Mouse (Mus musculus) stomach, postnatal 0 days (tissue): Measurements from ENCODE around the gene Duox1.

Experiments used
- CTCF ChIP-seq: IDR thresholded peaks from 2 replicates; pipeline ENCODE4 v1.5.1; 2016; ENCODE audit warnings: antibody characterized with exemption, low read depth, mild to moderate bottlenecking, moderate library complexity
- EP300 ChIP-seq: optimal IDR thresholded peaks from 2 replicates; pipeline ENCODE3; 2016; ENCODE audit warnings: antibody characterized with exemption

DNA sequence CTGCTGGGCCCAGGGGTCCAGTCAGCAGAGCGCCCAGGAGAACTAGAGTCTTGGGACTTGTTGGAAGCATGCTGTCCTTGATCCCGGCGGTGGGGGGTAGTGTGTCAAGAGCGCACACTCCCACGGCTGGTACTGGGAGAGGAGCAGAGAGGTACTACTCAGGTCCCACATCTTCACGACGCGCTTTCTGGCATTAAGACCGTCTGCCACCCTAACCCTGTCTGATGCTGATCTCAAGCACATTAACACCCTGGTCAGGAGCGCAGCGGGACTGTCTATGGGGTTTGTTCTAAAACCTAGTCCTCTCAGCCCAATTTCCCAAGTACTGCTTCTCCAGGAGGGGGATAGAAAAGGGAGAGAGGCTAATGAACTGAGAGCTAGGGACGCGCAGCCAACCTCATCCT lies 17.4 kb upstream of the Duox1 start, which contains the start of gene Duox2:
- no peak for TF ChIP-seq CTCF
- TF ChIP-seq EP300, result no peak
